Mouse (Mus musculus) spleen, postnatal 14 days (tissue): Measurements from ENCODE around the gene Atp1b2.

Experiments used
- DNase-seq, 2 experiments: peaks; one replicate each; pipeline ENCODE4 v3.0.0; 2021 to 2022; ENCODE audit warnings: low spot score in 2 of 2

Atp1b2 gene

DNA sequence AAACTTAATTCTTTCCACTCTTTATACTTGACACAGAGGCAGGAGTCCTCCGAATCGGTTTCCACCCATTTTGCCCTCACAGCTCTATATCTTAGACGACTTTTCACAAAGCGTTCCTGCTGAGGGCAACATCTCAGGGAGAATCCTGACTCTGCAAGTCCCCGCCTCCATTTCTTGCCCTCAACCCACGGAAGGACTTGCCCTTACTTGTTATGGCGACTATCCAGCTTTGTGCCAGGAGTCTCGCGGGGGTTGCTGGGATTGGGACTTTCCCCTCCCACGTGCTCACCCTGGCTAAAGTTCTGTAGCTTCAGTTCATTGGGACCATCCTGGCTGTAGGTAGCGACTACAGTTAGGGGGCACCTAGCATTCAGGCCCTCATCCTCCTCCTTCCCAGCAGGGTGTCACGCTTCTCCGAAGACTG lies 25.6 kb downstream of the Atp1b2 start, which contains the start of the genes Wrap53 and Trp53:
TSS of gene Wrap53 (minus strand) at position 165 of the 424 bp plus-strand sequence.
TSS of gene Trp53 (plus strand) at position 269 of the 424 bp plus-strand sequence.
- peak; percentile 77 to 84 for DNase-seq

DNA sequence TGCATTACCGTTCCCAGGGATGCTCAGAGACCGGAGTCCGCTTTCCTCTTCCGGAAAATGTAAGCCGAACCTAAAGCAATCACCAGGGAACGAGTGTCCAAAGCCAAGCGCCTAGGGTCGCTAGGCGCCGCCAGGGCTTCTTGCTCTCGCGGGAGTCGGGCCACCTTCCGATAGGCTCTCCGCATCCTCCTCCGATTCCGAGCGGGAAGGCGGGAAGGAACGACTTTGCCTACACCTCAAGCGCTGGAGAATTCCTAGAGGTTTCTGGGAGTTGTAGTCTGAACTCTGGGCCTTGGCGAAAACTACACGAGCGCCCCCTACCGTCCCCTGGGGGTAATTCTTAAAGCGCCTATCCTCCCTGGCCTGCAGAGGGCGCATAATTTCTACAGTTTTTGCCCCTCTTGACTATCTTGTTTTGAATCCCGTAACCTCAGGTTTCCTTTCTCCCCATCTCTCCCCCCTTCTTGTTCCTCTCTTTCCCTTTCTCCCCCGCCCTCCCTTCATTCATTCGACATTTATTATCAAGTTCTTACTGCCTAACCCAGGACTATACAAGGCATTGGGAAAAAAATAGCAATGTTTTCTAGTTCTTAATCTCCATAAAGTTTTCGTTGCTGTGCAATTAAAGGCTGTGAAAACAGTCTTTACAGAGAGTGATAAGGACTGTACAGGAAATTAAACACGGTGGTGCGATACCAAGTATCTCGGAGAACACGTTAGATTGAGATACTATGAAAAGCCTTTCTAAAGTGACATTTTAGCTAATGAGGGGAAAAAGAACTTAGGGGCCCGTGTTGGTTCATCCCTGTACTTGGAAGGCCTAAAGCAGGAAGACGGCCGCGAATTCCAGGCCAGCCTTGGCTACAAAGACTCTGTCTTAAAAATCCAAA lies 26.4 kb downstream of the Atp1b2 start:
- DNase-seq: peak; percentile 90 to 96

DNA sequence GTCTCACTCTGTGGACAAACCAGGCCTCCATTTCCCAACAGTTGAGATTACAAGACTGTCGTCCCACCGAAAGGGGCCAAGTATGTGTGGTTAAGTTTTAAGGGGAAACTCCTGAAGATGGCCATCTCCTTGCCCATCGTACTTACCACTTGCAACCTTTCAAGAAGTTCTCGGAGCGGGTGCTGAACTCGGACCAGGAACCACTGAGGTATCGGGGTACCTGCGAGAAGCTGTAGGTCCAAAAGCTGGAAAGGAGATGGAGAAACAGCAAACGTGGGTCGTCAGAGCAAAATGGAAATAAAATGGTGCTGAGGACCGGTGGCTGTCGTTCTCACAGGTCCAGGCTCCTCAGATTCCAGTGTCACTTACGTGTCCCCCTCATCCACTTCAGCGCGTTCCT lies 27.4 kb downstream of the Atp1b2 start:
- DNase-seq: no peak

DNA sequence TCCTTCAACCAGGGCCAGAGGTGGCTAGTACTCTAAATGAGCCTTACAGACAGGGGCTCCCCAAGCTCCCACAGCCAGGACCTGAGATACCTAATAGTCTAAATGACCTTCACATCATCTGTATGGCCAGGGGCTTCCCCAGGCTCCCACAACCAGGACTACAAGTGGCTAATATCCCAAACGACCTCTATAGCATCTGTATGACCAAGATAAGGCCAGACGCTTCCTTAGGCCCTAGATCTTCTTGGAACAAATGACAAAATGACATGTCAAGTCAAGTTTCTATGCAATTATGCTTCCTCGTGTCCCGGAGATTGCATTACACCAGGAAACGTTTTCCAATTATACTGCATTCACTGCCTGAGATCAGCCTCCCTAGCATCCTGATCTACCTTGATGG lies 29.4 kb downstream of the Atp1b2 start:
- no peak for DNase-seq

DNA sequence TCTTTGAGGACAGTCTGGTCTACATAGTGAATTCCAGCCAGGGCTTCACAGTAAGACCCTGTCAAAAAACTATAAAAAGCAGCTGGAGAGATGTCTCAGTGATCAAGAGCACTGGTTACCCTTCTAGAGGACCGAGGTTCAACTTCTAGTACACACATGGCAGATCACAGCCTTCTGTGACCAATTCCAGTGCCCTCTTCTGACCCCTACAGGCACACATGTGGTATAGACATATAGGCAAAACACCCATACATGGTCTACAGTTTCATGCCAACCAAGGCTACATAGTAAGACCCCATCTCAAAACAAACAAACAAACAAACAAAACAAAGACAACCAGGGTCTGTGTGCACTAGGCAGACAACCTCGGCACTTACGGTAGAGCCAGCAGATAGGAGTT lies 30.5 kb downstream of the Atp1b2 start:
- DNase-seq: no peak

DNA sequence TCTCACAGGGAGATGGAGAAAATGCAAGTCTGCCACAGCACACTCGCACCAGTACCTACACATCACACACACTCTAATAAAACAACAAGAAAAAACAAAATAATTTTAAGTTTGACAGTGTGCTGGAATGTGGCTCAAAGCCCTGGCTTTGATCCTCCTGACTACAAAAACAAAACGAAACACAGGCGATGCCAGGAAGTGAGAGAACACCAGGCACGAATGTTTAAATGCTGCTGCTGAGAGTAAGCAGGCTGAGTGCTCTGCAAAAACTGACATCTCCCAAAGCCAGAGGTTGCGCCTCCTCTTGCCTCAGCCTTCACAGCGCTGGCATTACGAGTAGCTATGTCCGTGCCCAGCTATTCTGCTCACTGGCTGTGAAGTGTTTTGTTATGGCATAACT lies 40.6 kb downstream of the Atp1b2 start:
- no peak for DNase-seq

DNA sequence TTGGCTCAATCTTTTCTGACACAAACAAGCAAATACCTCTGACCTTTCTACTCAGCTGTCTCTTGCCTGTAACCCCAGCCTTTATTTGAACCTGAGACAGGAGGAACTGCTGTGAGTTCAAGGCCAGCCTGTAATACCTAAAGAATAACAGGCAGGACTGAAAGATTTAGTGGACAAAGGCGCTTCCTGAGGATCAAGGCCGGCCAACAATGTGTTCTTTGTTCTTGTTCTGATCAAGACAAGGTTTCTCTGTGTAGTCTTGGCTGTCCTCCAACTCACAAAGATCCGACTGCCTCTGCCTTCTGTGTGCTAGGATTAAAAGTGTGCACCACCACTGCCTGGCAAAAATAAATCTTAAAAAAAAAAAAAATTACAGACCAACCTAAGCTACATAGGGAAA lies 41.4 kb downstream of the Atp1b2 start:
- no peak for DNase-seq

DNA sequence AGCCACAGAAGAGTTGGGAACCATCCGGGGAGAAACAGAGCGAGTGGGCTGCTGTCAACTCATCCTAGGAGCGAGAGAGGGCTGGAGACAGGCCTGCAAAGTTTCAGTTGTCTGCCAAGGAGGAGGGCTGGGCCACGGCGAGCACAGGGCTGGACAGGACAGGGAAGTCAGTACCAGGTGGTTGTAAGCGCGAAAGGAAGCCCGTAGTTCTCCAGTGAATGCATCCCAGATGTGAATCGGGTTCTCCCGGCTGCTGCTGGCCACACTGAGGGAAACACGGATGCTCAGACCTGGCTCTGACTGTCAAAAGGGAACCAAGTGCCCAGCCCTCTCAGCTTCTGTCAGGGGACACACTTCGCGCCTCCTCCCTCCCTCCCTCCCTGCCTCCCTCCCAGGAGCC lies 42.4 kb downstream of the Atp1b2 start:
- no peak for DNase-seq

DNA sequence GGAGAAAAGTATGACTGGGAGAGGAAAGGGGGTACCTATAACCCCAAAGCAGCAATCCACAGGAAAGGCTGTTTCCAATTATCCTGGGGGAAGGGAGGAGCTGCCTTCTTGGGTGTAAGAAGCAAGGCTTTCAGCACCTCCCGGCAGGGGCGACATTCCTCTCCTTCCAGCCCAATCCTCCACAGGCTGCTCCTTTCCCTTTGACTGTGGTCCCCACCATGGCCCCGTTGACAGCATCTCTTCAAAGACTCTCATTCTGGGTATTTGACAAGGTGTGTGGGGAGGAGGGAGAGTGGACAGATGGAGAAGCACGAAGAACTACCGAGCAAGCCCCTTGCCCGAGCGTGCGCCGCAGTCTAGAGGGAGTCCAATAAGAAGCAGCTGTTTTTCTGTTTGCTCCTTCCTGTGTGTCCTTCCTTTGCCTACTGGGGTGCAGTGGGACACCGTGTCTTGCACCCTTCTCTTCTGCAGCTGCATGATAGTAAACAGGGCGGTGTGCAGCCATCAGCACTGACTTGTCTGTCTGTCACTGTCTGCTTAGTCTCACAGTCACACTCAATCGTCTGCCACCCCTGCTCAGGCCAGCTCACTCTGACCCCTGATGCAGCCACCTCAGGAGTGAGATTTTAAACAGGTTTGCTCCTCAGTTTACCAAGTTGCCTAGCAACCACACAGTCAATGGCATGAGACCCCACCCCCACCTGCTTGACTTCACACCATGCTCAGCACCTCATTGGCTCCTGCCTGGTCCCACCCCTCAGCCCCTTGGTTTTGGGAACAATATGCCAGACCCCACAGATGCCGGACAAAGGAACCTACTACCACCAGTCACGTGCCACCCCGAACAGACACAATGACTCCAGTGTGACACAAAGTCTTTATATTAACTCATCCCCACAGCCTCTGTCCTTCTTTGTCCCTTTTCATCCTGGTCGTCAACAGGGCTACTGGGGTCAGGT lies 44.6 kb downstream of the Atp1b2 start:
- no peak for DNase-seq

DNA sequence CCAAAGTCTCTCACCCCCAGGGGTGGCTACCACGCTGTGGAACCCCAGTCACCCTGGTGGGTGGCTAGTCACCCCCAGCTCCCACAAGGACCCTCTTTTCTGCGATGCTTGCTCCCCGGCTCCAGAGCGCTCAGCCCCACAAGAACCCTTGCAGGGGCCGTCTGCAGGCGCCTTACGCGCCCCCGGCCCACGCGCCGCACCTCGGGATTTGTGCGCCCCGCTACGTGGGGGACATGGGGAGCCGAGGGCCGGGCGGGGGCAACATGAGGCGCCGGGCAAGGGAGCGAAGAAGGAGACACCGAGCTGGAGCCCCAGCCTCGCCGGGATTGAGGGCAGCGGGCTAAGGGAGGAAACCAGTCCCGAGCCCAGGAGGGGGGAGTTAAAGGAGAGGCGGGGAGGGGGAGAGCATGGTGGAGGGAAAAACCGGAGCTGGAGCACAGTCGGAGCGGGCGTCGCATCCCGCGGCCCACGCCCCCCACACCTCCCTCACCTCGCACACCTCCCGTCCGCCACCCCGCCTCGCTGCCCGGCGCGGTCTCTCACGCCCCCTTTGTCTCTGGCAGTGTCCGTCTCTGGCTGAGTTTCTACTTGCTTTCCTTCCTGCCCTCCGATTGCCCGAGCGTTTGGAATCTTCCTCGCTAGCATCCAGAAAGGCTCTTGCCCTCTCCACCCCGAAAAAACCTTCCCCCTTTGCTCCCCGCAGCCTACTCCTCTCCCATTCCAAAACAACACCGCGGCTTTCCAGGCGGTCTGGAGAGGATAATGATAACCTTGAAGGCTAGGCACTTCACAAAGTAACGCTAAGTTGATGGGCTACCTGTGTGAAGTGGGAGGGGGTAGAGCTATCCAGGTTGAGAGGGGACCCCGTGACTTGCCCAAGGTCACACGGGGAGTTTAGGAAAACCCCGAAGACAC lies 45.6 kb downstream of the Atp1b2 start, which contains the start of gene Efnb3:
TSS of gene Efnb3 (minus strand) at position 355 of the 915 bp plus-strand sequence.
- no peak for DNase-seq

DNA sequence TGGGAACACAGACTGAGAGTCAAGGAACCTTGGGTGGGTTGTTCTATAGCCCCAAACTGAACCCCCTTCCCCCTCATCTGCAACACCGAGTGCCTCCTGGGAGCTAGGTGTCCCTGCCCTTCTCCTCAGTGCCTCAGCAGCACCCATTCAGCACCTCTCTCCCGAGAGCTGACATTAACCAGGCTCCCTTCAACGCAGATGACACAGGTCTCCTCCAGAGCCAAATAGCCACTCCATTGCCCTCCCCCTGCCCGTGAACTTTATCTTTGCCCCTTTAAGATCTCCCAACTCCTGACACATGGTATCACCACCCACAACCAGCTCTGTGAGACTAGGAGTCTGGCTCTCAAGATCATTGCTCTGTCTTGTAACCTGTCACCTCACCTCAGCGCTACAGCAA lies 46.6 kb downstream of the Atp1b2 start:
- no peak for DNase-seq

DNA sequence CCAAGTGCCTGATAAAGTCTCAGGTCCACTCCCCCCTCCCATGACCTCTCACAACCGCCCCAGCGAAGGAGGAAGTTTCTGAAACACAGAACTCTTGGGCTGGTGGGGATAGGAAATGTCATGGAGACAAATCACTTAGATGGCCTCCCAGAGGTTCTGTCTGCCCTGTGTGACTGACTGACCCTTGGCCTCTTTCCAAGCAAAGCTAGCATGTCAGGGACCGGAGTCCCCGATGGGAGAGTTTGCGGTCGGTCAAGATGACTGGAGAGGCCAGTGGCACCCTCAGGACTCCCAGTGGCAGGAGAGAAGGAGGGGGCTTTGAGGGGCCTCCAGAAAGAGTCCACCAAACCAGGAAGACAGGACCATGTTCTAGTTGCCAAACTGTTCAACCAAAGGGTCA lies 47.0 kb downstream of the Atp1b2 start:
- no peak for DNase-seq

DNA sequence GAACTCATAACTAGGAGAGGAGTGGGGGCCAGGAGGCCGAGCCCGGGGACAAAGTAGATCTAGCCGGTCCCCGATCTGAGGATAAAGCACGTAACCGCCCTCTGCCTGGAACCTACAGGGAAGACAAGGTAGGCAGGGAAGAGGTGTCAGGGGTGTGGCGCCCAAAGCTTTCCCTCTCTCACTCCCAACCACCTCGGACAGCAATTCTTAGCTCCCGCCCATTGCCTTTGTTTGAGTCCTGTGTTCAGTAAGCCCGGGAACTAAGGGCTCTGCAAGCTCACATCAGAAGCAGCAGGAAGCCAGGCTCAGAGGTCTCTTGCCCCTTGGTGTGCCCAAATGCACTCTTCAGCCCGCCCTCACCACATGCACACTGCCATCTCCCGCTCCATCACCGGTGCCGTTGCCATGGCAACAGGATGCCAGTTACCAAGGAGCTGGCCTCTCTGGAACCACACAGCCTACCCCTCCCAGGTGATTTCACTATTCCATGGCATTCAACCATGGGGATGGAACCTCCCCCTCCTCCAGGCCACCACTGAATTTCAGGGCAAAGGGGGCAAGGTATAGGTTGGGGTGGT lies 48.3 kb downstream of the Atp1b2 start:
- no peak for DNase-seq

DNA sequence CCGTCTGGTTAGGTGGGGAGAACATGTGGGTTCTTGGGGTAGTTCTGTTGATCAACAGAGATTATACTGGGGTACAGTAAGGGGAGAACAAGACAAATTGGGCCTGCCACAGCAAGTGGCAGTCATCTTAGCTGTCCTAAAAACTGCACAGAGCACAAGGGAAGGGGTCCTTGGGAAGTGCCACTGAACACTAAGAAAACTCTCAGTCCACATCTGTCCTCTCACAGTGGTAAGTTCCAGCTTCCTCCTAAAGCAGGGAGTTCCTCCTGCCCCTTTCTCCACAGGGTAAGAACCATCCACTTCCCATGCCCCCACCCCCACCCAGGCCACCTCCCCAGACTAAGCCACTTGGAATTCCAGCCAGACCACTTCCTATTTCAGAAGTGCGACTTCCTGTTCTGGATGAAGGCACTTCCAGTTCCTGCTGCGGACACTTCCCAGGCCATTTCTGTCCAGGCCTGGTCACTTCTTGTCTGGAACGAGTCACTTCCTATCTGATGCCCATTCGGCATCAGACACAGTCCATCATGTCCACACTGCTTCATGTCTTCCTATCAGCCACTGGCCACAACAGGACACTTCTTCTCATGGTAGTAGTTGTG lies 51.1 kb downstream of the Atp1b2 start:
- no peak for DNase-seq

DNA sequence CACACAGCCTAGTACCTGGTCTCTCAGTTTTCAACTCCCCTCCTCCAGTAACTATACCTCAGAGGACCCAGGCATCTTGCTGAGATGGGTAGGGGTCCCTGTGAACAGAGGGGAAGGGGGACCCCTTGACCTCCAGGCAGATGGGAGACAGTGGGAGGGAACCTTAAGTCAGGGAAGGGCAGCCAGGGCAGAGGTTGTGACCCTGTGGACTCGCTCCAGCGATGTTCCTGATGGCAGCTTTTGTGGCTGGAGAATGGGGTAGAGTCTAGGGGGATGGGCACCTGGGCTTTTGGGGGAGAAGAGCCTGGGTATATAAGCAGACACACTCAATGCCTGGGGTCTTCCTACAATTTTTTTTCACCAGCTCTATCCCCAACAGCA lies 52.4 kb downstream of the Atp1b2 start:
- no peak for DNase-seq

DNA sequence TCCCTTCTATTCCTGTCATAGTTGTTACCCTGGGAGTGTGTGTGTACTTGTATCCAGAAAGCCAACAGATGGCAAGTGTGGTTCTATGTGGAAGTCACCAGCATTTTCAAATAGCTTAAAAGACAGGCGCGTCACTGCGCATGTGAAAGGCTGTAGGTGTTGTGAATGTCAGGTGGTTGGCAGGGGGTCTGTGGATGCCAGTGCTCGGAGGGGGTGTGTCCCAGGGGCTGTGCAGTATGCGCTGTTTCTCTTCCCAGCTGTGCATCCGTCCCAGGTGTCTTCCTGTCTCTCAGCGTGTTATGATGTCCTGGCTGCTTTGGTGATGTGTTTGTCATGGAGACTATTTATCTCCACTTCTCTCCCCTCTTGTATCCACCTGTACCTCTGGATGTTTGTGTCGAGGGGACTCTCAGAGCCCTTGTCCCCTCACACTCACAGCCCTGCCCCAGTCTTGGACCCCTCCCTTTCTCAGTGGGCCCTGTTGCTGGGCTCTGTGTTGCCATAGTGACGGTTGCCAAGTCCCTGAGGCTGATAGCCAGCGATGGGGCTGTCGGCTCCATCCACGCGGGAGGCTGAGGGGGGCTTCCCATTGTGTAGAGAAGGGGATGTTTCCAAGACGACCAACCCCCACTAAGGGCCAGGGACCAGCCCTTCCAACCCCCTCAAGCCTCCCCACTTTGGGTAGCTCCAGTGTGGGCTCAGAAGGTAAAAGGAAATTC lies 53.0 kb downstream of the Atp1b2 start:
- no peak for DNase-seq

DNA sequence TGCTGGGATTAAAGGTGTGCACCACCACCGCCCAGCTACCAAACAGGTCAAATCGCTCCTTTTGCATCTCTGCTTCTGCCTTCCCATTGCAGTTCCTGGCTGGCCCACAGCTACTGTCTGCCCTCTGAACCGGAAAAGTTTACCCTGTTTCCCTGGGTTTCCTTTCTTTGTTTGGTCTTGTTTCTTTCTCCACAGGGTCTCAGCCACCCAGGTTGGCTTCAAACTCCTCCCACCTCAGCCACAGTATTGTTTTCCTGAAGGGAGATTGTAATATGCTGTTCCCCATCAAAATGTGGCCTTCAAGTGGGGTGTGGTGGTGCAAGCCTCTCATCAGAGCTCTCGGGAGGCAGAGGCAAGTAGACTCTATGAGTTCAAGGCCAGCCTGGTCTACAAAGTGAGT lies 54.4 kb downstream of the Atp1b2 start:
- DNase-seq: no peak
